Mouse (Mus musculus) urinary bladder, adult 2 months (tissue): ENCODE measurements at regions not wholly inside any gene's neighbourhood (a gene's known extent, or its start where the extent isn't known, plus 50 kb on each side); places are given as distances from the start of the nearest gene placed in this dataset.
"Not testable (repeated sequence)": the region's sequence is repeated elsewhere in the genome, so short reads cannot be mapped to it uniquely, and the experiment has no call there.

Source experiments
- DNase-seq: peaks from one replicate; pipeline ENCODE4 v3.0.0; 2022; ENCODE audit warnings: low spot score

DNA sequence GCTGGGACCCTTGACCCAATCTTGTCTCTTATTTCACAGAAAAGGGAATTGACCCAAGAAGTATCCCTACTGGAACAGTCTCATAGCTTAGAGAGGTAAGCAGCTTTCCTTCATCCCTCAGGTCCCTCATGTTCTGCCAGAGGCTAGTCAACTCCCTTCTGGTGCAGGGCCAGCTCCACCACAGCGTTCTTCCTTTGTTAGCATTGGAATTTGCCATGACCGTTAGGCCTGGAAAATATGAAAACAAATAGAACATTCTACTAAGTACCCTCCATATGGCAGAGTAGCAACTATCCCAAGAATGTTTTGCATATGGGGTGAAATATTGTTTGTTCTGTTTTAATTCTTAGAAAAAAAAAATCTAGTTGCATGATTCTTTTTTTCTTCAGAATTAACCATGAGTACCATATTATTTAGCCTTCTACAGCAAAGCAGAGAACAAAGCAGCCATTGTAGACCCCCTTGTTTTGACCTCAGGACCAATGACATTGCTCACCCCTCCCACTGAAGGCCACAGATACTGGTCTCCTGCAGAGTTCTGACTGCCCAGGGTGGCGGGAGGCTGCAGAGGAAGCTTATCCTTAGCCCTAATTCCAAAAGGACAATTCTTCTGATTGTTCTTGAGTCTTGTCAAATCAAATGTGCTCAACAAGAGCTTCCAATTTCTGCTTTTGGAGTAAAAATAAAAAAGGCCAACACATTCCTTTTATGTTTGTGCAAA is 78.1 kb upstream of the Ehbp1 start:
- no peak for DNase-seq

- DNase-seq, result no peak
These were observed 79.7 kb upstream of the Ehbp1 start for GRCm38 (mm10) chr11:22421762-22422161.

DNA sequence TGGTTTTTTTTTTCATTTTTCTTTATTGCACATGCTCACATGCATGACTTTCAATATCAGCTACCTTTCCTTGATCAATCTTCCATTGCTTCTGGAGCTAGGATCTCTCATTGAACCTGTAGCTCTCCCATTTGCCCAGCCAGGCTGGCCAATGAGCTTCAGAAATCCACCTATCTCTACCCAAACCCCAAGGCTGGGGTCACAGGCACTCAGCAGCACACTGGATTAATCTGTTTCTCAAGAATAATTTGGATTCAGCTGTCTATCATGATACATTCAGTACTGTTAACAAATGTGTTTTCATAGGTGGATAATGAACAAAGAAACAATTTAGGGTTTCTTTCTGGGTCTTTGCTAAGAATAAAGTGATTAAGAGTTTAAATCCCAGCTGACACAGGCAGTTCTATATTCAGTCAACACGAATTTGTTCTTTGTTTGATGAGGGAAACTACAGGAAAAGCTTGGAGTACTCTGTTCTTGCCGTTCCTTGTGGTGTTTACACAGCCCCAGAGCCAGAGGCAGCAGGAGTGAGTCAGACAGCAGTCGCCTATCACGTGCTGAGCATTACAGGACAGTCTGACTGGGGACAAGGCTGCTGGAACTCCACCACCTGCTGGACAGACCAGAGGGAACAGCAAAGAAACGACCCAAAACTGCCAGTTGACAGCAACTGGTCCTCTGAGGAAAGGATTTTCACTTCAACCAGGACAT is 74.6 kb upstream of the Tmem17 start:
- peak; percentile 36 for DNase-seq

DNA sequence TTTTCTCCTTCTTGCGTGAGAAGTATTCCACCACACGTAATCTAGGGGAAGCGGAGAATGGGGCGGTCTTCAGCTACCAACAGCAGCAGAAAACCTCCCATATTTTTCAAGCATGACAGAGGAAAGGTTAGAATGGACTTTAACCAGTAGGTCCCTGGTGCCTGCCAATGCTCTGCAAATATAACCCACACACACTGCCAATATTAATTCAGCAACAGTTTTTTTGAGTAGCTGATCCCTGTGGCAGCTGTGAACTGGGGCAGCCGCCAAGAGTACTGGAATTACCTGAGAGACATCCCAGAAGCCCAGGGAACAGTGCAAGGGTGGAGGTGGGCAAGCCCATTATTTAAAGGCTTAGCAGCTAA is 74.1 kb upstream of the Tmem17 start:
- DNase-seq, result no peak

GRCm38 (mm10) chr11:22438441-22439066 is 73.3 kb upstream of the Tmem17 start:
- no peak for DNase-seq

DNA sequence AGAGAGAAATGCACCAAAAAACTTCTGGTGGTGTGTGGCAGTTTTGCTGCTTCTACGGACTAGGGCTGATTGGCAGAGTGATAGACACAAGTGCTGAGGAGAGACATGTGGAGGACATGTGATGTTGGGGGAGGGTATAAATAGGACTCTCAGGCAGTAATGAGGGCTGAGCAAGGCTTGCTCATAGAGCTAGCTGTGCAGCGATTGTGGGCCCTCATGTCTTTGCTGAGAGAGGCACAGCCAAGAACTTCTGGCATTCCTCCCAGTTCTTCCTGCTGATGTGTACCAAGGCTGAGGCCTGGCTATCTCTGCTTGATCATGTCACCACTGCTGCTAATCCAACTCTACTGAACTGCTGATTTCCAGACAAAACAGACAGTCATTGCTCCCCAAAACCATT is 71.4 kb upstream of the Tmem17 start:
- DNase-seq, result no peak

GRCm38 (mm10) chr11:22453161-22453560 is 58.7 kb upstream of the Tmem17 start:
- DNase-seq, result no peak

GRCm38 (mm10) chr11:22456286-22456685 is 55.6 kb upstream of the Tmem17 start:
- DNase-seq, result no peak

- DNase-seq, result no peak
These were observed 54.7 kb upstream of the Tmem17 start for GRCm38 (mm10) chr11:22457220-22457619.

- no peak for DNase-seq
These were observed 52.8 kb upstream of the Tmem17 start for GRCm38 (mm10) chr11:22458951-22459703.

- DNase-seq, result not testable (repeated sequence)
These were observed 50.7 kb upstream of the Tmem17 start for GRCm38 (mm10) chr11:22461019-22461735.
